Mouse (Mus musculus) neural tube, embryonic 10.5 days (tissue): Measurements from ENCODE around the gene Manf.
A peak's percentile ranks its signal among the peaks of the same experiment; 100 is the strongest.

Experiments used
- DNase-seq: peaks from one replicate; pipeline ENCODE4 v3.0.0-alpha.2; 2017; ENCODE audit warnings: low spot score; ENCODE audit errors: extremely low spot score

Manf gene

DNA sequence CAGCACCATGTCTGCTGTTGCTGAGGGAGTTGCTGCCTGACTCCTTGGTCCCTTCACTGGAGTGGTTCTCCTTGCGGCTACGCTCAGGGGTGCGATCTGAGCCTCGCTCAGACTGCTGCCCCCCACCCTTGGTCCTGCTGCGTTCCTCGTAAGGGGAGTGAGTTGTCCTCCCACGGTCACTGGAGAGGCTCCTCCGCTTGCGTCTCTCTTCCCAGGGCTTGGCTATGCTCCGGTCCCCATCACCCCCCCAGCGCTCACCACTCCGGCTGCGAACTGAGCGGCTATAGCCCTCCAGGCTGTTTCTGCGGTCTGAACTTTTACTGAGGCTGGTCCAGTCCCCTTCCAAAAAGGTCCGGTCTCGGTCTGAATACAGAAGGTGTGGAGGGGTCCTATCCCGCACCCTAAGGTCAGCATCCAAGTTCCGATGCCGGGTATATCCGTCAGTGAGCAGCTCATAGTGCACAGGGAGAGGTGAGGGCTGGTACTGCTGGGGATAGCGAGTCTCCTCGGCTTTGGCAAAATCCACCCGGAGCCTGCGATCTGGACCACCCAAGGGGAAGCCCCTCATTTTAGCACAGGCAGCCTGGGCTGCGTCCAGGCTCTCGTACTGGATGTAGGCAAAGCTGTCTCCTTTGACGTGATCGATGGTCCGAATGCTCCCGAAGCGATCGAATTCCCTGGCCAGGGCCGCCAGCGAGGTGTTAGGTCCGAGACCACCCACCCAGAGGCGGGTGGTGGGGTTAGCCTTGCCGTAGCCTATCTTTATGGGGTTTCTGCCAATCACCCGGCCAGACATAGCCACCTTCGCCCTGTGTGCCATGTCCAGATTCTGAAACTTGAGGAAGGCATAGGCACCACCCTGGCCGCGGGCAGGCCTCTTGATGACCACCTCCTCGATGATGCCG lies 6.5 kb downstream of the Manf start:
- peak; percentile 68 for DNase-seq

DNA sequence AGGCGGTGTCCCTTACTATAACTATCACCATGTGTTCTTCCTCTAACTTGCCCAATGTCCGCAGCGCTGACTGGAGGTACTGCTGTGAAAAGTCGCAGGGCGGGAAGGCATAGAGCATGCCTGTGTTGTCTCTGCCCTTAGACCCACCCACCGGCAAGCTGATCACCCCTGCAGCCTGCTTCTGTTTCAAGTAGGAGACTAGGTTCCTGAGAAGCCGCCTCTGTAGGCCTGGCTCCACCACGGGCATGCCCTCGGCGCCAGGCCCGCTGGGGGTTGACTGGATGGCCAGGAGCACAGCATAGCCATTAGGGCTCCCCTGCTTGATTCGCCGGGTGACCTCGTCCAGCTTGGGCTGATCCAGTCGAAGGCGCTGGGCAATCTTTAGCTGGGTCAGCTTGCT lies 7.5 kb downstream of the Manf start:
- DNase-seq = no peak

DNA sequence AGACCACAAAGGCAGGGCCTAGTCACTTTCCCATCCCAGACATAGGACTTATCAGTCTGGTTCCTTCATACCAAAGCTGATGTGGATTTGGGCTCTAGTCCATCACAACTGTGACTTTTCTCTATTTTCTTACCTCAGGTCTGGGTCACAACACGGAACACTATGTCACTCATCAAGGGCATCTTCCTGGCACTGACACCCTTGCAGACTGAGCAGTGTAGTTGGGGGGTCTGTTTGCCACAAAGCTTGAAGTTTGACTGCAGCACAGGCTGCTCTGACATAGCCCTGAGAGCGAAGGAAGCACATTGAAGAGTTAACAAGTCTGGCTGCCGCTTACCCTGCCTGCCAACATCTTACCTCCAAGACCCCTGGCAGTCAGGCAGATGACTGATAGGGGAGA lies 8.7 kb downstream of the Manf start:
- no peak for DNase-seq

- no peak for DNase-seq
Observed at GRCm38 (mm10) chr9:106882176-106882575, 9.6 kb downstream of the Manf start.

DNA sequence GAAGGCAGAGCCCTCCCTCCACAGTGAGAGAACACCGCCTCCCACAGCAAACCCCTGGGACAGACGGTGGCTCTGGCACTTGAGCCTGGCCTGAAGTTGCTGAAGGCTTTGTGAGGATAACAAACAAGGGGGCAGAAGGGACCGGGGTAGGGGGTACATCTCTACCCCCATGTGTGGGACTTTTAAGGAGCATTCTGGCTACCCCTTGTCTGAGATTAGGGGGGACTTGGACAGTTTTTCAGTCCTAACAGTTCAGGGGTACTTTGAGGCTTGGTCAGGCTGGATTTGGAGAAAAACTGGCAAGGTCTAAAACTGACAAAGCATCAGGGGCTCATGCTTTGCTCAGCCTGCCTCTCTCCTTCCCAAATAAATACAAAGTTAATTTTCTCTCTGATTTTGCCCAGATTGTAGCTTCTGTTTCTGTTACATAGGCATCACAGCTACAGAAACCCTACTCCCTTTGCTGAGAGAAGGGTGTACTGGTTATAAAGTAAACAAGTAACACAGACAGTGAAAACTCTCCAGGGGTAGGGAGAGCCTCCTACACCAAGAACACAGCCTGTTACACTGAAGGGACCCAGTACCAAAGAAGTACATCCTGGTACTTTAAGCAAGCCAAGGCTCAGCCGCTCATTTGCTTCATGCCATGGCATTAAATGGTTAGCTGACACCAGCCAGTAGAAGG lies 10.6 kb downstream of the Manf start:
- DNase-seq = no peak

GRCm38 (mm10) chr9:106879471-106879870 lies 12.3 kb downstream of the Manf start:
- no peak for DNase-seq

- no peak for DNase-seq
Observed at GRCm38 (mm10) chr9:106876666-106877065, 15.1 kb downstream of the Manf start.

GRCm38 (mm10) chr9:106874216-106874615 lies 17.6 kb downstream of the Manf start:
- no peak for DNase-seq

DNA sequence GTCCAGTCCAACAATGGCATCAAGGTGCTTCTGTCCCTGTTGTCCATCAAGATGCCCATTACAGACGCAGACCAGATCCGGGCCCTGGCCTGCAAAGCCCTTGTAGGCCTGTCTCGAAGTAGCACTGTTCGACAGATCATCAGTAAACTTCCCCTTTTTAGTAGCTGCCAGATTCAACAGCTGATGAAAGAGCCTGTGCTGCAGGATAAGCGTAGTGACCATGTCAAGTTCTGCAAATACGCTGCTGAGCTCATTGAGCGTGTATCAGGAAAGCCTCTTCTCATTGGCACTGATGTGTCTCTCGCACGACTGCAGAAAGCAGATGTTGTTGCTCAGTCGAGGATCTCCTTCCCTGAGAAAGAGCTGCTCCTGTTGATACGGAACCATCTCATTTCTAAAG lies 33.7 kb downstream of the Manf start:
- DNase-seq = no peak

- DNase-seq = no peak
Observed at GRCm38 (mm10) chr9:106856664-106857063, 35.1 kb downstream of the Manf start.

DNA sequence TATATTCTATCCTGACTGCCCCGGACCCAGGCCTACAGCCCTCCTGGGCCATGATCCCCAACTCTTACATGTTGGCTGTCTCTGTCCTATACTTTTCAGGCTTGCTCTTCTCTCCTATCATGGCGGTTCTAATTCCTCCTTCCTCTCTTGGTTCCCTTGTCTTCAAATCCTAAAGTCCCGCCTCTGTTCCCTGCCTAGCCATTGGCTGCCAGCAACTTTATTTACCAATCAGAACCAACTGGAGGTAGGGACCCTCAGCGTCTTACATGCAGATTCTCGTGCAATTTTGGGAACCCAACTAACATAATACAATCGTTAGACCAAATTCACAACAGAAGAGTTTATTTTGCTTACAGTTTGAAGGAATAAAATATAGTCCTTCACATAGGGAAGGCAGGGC lies 49.0 kb downstream of the Manf start:
- no peak for DNase-seq

- no peak for DNase-seq
Observed at GRCm38 (mm10) chr9:106840569-106840968, 51.2 kb downstream of the Manf start.

GRCm38 (mm10) chr9:106822381-106823104 lies 69.2 kb downstream of the Manf start:
- peak; percentile 86 for DNase-seq

- peak; percentile 93 for DNase-seq
Observed at GRCm38 (mm10) chr9:106821618-106822380, 70.0 kb downstream of the Manf start, which contains the start of gene Dcaf1. TSS of gene Dcaf1 (plus strand) at chr9:106821874.

- DNase-seq = no peak
Observed at GRCm38 (mm10) chr9:106821050-106821617, 70.6 kb downstream of the Manf start.

DNA sequence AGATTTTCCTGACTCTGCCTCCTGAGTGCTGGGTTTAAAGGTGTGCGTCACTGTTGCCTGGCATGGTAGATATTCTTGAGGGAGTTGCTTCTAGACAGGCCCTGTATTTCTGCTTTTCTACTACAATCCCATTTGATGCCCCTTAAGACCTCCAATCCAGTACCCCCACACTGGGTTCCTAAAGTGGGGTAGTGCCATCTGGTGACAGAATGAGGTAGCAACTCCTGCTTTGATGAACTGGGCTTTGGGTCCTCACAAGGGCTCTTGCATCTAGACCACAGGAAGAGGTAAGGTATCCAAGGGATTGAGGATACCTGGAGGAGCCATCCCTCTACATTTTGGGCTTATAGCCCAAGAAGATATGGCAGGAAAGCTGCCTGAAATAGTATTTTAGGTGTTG lies 72.6 kb downstream of the Manf start:
- no peak for DNase-seq

DNA sequence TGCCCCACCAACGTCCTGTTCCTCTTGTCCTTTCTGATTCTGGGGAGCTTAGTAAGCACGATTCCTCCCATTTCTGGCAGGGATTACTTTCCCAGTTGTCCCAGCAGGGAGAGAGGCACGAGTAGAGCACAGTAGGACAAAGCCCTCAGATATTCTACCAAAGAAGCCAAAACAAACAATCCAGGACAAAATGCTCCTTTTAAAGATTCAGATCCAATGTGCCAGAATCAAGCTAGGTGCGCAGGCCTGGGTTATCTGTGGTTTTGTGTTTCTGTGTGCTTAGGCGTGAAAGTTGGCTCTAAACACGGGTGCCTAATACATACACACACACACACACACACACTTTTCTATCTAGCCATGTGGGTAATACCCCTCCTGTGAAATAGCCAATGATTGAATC lies 73.6 kb downstream of the Manf start:
- DNase-seq = no peak

DNA sequence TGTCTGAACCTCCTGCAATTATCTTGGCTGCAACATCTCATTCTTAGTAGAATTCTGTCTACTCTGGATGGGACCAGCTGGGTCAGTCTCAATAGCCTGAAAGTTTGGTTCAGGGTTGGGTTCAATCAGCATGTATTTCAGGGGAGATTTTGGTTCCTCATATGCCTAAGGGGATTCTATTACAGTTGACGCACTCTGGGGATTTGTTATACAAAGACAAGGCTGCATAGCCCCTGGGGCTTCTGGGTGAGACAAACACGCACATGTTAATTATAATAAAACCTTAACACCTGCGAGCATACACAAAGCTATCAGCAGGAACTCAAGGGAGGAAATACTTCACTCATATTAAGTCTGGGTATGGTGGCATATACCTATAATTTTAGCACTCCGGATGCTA lies 85.3 kb downstream of the Manf start:
- DNase-seq = no peak

DNA sequence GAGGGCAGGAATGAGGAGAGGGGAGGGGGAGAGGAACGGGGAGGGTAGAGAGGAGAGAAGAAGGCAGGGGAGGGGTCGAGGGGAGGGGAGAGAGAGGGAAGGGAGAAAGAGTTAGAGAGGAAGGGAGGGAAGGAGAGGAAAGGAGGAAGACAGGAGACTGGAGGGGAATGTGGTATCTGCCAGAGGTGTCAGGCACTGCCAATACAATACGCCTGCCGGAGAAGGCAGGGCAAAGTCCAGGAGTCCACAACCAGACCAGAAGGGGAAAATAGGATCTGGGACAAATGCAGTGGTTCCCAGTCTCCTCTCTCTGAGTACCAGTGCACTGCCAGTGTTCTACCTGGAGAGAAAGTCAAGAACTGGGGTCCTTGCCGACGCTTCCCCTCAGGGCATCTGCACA lies 100.9 kb downstream of the Manf start:
- no peak for DNase-seq

DNA sequence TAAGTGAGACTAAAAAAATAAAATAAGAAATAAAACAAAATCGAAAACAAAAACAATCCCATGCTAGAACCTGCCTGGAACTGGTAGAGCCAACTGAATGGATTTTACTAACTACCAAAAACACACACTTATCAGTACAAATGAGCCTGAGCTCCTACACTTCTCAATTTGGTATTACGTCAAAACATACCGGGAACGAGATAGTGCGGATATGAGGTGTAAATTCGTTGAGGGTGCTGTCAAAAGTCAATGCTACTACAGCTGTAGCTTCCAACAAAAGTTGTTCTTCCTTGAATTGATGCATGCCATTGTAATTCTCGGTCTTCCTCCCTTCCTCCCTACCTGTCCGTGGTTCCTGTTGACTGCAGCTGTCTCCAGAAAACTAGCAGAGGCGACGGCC lies 102.4 kb downstream of the Manf start:
- peak; percentile 15 for DNase-seq

GRCm38 (mm10) chr9:106788812-106789321 lies 102.9 kb downstream of the Manf start, which contains the start of gene Rad54l2:
TSS of gene Rad54l2 (minus strand) at chr9:106789194.
- peak; percentile 89 for DNase-seq
